In the genomic region with DNA sequence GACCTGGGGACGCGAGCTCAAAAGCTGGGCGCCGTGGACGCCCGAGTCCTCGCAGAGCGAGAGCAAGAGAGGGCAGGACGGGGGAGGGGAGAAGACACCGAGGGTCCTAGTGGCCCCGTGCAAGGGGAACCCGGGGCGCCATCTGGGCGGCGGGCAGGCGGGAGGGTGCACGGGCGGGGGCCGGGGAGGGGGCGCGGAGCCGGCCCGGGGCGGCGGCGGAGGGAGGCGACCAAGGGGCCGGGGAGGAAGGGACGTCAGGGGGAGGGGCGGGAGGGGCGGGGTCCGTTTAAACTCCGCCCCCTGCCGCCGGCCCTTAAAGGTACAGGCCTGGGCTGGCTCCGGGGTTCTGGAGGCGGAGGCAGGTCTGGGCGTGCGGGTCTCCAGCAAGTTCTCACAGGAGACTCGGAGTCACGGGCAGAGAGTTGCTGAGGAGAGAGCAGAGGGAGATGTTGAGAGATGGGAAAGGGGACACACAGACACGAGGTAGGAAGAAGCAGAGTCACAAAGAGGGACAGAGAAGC, we compare ENCODE assay signal across 8 mouse cellular contexts. TPM values are rescaled to one million over a fixed set of nuclear protein-coding genes. Genes with fewer than 3 reads are reported as not detected.
DNase-seq lines count a peak whose midpoint lies in the region; ATAC-seq lines count a peak whose summit lies in the region.

Gene Mark4 (minus strand): TSS at position 231 of the 521 bp plus-strand sequence.

- peak; percentile 67 for ATAC-seq in inflammation-experienced regulatory T-cells, adult 6 months

- intact Hi-C loops in gastrocnemius, postnatal 14 days (cut with DNase I; ENCODE audit: low total_unique reads), result no loop called here
- intact Hi-C loops in left cerebral cortex, postnatal 25 days (cut with DNase I), result loop anchor here (5.0 kb wide), 1 partner anchor 104 kb away; the partner anchor contains the start of gene Ppp1r37

- DNase-seq in adrenal gland, adult 18-20 months (ENCODE audit: low spot score in 2 of 2), result peak; percentile 80
- DNase-seq in embryo, embryonic 10 days (ENCODE audit: low spot score), result peak; percentile 79
- DNase-seq in gastrocnemius, postnatal 14 days, result peak; percentile 80
- peak; percentile 66 to 74 for DNase-seq in left cerebral cortex, postnatal 25 days (ENCODE audit: low spot score in 2 of 2)
- DNase-seq in mesoderm, embryonic 11.5 days (ENCODE audit: low read depth, low spot score), result peak; percentile 84
- peak; percentile 58 to 59 for DNase-seq in right cerebral cortex, postnatal 36 days (ENCODE audit: low spot score in 2 of 2)
- DNase-seq in yolk sac, embryonic 10.5 days (ENCODE audit: low spot score), result peak; percentile 88

RNA-seq across cellular contexts. Expression of gene Mark4, which starts in this region (rescaled TPM):
- total RNA-seq in adrenal gland, adult 18-20 months (2021), result 10 to 100 TPM; 35.9 to 54.0 TPM
- 10 to 100 TPM; 12.6 to 14.1 TPM for total RNA-seq in gastrocnemius, postnatal 14 days (2021)
- polyA plus RNA-seq in inflammation-experienced regulatory T-cells, adult 6 months (2017; shearing (Covaris generic)), result 1 to 10 TPM in 1 of 3 experiments, under 1 TPM in 2; 0.87 to 1.3 (median 0.89) TPM
- total RNA-seq in left cerebral cortex, postnatal 25 days (2021), result 10 to 100 TPM; 76.2 to 78.6 TPM

Comparison
In these comparisons a context has a peak if more than half of its experiments do, and no peak if none do; other contexts are left out.
1. Peak in every context shown above with its lines: DNase-seq and ATAC-seq.